Mouse (Mus musculus) B cell, adult 2 months (primary cell): ENCODE results near the gene Scmh1.
"Not testable (repeated sequence)": the region's sequence is repeated elsewhere in the genome, so short reads cannot be mapped to it uniquely, and the experiment has no call there.

ENCODE experiments used
- DNase-seq, 2 experiments: peaks; one replicate each; pipeline ENCODE4 v3.0.0; 2022

Scmh1 gene

GRCm38 (mm10) chr4:120405144-120405805 is at the start of gene Scmh1:
Scmh1 (plus strand) TSS chr4:120405281.
- peak; percentile 66 to 75 for DNase-seq

- DNase-seq: no peak
Measured at GRCm38 (mm10) chr4:120360011-120360521, 45.0 kb upstream of the Scmh1 start.

DNA sequence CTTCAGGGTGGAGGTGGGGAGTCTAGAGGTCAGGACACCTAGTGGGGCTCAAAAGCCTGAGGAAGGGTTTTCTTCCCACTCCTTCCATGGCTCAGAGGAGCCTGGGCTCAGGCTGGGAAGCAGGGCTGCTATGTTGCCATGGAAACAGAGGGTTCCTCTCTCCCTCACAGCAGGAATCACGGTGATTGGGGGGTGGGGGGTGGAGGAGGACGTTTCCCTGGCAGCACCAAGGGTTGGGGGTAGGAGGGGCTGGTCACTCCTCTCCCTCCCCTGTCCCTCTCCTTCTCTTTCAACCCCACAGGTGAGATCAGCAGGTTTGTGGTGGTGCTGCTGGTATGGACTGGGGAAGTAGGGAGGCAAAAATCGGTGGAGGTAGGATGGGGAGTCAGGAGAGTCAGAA is 40.4 kb upstream of the Scmh1 start:
- DNase-seq: no peak

- DNase-seq: no peak
Measured at GRCm38 (mm10) chr4:120365456-120365855, 39.6 kb upstream of the Scmh1 start.

DNA sequence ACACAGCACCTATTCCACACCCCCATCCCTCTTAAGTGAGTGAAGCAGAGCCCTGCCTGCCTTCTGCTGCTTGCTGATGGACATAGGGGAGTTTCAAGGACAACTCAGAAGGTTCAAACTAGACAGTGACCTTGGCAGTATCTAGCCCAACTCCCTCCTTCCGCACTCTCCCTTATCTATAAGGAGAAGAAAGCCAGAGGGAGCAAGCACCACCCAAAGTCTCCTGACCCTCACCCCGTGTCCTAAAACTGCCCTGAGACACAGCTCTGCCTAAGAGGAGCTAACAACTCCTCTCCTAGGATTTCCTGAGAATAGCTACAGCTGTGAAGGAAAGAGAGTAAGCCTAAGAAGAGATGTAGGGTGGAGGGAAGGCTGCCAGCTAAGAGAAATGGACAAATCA is 37.0 kb upstream of the Scmh1 start:
- no peak for DNase-seq

DNA sequence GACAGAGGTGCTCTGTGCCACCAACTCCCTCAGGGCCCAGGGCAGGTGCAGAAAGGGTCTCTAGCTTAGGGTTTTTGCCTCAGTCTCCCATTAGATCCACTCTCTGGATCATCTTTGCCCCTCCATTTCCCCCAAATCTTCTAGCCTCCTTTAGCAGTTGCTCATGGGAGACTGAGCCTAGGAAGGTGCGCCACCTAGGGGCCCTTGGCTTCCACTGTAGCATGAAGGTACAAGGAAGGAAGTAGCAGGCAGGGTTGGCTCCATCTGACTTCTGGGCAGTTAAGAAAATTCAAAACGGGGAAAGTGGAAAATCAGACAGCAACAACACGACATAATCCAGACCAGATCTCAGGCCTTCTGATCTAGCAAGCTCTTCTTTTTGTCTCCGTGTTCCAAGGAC is 36.4 kb upstream of the Scmh1 start:
- peak; percentile 61 to 69 for DNase-seq

- DNase-seq: no peak
Measured at GRCm38 (mm10) chr4:120369156-120369555, 35.9 kb upstream of the Scmh1 start.

- no peak for DNase-seq
Measured at GRCm38 (mm10) chr4:120369861-120370366, 35.2 kb upstream of the Scmh1 start.

- no peak for DNase-seq
Measured at GRCm38 (mm10) chr4:120372838-120373237, 32.2 kb upstream of the Scmh1 start.

DNA sequence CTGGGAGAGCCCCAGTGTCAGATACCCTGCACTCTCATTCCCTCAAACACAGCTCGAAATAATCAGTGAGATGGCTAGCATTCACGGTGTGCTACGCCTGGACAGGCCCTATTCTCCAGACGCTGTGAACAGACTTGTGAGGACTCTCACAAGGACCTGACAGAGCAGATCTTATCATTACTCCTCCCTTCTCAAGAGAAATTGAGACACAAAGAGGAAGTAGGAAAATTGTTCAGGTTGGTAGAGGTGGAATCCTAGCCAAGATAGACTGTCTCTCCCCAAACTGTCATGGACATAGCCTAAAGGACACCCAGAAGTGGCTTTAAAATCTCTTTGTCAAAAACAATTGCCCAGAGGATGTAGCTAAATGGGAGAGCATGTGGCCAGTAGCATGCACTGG is 31.3 kb upstream of the Scmh1 start:
- no peak for DNase-seq

- peak; percentile 44 to 48 for DNase-seq
Measured at GRCm38 (mm10) chr4:120380811-120381391, 24.2 kb upstream of the Scmh1 start.

- no peak for DNase-seq
Measured at GRCm38 (mm10) chr4:120385496-120385895, 19.6 kb upstream of the Scmh1 start.

GRCm38 (mm10) chr4:120387496-120387895 is 17.6 kb upstream of the Scmh1 start:
- DNase-seq: no peak

DNA sequence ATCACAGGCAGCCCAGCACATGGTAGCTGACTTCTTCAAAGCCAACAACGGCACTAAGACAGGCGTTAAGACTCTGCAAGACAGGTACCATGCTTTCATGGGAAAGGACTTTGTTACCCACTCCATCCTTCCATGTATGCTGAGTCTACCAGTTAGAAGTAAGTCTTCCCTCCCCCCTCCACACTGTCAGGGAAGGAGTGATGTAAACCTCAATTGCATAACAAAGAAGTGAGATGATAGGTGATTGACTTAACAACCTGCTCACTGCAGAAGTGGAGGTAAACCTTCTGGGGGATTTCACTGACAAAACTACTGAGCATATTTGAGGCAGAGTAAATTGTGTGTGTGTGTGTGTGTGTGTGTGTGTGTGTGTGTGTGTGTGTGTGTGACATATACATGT is 17.1 kb upstream of the Scmh1 start:
- DNase-seq: no peak

- DNase-seq: no peak
Measured at GRCm38 (mm10) chr4:120388998-120389542, 16.0 kb upstream of the Scmh1 start.

GRCm38 (mm10) chr4:120389546-120389945 is 15.5 kb upstream of the Scmh1 start:
- DNase-seq: no peak

DNA sequence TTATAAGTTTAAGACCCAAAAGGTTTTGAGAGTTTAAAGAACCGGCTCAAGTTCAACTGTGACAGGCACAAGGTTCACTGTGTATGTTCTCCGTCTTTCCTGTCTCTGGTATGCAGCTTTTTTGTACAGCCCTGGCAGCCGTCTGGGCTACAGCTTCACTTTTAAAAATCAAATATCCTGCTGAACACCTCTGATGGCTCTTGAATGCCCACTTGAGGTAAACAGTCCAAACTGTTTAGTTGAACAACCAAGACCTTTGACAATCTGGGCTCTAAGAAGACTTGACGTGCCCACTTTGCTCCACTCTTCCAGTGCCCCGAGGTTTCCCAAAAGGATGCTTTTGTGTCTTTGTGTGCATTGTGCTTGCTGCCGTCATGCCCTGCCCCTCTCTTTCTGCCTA is 13.5 kb upstream of the Scmh1 start:
- no peak for DNase-seq

DNA sequence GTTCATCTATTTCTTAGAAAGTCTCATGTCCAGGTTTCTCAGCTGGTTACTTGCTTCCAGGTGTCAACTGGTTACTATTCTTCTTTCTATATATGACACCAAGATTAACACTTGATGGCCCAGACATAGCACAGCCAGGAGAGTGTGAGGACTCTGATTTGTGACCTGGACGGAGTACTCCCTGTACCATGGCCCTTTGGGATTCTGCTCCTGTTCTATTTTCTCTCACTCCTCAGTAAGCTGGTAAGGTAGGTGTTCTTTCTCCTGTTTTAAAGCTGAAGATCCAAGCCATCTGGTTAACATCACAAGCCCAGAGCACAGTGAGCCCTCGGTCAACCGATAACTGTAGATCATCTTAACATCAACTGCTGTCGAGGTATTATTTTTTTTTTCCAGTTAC is 12.7 kb upstream of the Scmh1 start:
- no peak for DNase-seq

DNA sequence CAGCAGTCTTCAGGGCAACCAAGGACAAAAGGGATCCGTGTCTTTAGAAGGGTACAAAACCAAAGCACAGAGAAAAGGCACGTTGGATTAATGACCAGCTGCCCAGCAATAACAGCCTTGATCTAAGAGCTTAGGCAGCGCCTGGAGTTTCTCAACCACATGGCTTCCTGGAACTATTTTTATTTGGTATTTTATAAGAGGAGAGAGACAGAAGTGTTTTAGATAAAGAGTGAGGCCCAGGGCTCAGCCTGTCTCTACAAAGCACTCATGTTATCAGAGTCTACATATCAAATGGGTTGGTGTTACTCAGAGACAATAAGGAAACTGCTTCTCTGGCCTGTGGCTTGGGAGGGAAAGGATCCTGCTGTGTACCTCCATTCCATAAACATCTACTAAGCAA is 12.3 kb upstream of the Scmh1 start:
- DNase-seq: no peak

DNA sequence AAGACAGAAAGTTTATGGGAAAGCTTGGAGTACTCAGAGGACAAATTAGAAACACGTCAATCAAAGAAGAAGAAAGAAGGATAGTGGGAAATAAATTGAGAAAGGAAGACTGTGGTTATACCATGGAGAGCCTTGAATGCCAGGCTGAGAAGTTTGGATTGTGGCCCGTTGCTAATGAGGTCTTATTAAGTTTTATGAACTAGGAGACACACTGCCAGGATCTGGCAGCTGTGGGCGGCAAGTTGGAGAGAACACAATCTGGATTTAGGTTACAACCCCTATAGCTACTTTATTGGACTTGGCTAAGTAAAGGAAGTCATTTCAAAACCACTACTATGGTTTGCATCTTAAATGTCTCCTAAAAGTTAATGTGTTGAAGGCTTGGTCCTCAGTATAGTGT is 4.8 kb upstream of the Scmh1 start:
- DNase-seq: no peak

DNA sequence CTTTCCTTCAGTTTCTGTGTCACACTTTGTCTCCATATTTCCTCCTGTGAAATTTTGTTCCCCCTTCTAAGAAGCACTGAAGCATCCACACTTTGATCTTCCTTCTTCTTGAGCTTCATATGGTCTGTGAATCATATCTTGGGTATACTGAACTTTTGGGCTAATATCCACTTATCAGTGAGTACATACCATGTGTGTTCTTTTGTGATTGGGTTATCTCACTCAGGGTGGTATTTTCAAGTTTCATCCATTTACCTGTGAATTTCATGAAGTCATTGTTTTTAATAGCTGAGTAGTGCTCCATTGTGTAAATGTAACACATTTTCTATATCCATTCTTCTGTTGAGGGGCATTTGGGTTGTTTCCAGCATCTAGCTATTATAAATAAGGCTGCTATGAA is 3.0 kb upstream of the Scmh1 start:
- DNase-seq: not testable (repeated sequence)

DNA sequence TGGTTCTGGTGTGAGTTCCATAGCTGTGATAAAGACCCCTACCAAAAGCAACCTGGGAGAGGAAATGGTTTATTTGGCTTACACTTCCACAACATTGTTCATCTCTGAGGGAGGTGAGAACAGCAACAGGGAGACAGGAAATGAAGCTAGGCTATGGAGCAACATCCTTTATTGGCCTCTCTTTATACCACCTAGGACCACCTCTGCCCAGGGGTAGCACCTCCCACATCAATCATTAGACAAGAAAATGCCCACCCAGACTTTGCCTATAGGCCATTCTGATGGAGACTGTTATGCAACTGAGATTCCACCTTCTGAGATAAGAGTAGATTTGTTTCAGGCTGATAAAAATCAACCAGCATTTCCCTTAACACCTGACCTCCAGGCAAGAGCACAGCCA is 834 bp upstream of the Scmh1 start:
- no peak for DNase-seq

DNA sequence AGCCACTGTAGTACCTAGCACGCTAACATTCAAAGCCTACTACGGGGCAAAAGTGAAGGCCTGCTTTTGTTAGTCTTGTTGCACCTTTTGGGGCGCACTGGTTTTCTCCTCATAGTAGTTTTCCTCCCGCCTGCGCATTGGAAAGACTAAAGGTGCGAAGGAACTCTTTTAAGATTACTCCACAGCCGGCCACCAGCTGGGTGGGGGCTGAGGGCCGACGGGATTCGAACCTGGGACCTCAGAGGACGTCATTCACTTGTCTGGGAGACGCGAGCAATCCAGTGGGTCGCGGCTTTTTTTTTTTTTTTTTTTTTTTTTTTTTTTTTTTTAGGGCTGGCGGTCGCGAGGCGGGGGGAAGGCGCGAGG is 320 bp upstream of the Scmh1 start:
- peak in 1 of 2 experiments; percentile 54 for DNase-seq
